Mouse (Mus musculus) E14TG2a.4 (cell line): ENCODE data around the gene Gcg.

Experiments used
- CTCF ChIP-seq: conservative IDR thresholded peaks from 2 replicates; pipeline ENCODE4 v1.5.1; 2014; ENCODE audit warnings: low read length
- NANOG ChIP-seq: IDR thresholded peaks from 2 replicates; pipeline ENCODE4 v1.6.1; 2014; ENCODE audit warnings: borderline replicate concordance, low read length, mixed read lengths

DNA sequence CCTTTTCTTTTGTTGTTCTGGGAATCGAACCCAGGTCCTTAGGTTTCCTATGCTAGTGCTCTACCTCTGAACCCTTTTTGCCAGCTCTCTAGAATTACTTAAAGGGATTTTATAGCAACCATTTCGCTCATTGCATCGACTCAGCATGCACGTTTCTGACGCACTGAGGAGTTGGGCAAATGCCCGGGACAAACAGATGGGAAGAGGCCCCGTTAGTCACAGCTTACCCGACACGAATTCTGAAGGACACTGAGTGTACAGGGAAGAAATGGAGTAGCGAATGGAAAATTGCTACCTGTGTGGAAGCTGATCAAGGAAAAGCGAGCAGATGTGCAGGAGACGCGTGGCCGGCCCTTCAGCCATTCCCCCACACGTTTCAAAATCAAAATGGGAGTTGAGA is 30.0 kb upstream of the Gcg start:
- TF ChIP-seq CTCF (no peak), NANOG (no peak)
